In the genomic region with DNA sequence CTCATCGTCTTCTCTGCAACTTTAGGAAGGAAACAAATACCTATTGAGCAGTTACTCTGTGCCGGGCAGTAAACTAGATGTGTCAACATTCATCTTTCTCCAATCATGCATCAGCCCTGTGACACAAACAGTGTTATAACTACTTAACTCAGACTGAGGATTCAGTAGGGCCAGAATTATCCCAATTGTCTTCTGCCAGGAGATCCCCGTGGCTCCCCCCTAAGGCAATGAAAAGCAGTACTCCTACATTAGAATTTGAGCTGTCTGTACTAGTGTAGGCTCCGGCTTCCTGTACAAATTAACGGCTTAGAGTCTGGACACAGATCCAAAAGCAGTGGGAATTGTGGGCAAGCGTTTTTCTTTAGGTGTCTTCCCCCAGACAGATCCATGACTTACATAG, we compare ENCODE assay signal across 8 mouse cellular contexts. TPM values are rescaled to one million over a fixed set of nuclear protein-coding genes. Genes with fewer than 3 reads are reported as not detected.
DNase-seq lines count a peak whose midpoint lies in the region; ATAC-seq and TF ChIP-seq lines count a peak whose summit lies in the region.

No protein-coding gene starts in this region.

- H3K4me1 ChIP-seq in heart, embryonic 10.5 days, result peaks cover 17% of the 10 kb centered on the region
- peaks cover 0 to 22% of the 10 kb centered on the region in 2 experiments; a peak in 2 of 4 replicates for H3K4me1 ChIP-seq in CH12.LX (ENCODE audit: control insufficient read depth in 1 of 2, insufficient read depth in 2 of 2)
- peaks cover 17% of the 10 kb centered on the region for H3K4me1 ChIP-seq in hindbrain, embryonic 10.5 days (replicated peaks)
- peaks cover 17% of the 10 kb centered on the region for H3K4me1 ChIP-seq in liver, postnatal 0 days (ENCODE audit: insufficient read depth)

- ATAC-seq in liver, postnatal 0 days, result no peak

- H3K4me3 ChIP-seq in heart, embryonic 10.5 days, result peak overlapping the region; percentile 91
- H3K4me3 ChIP-seq in CH12.LX (replicated peaks in 1 of 3; ENCODE audit: low read depth in 2 of 3, low read length in 2 of 3, poor library complexity in 1 of 3), result peak overlapping the region in 2 of 3 experiments; percentile 92 to 100
- H3K4me3 ChIP-seq in hindbrain, embryonic 10.5 days, result peak overlapping the region; percentile 97
- H3K4me3 ChIP-seq in liver, postnatal 0 days (ENCODE audit: low read depth, low read length), result 0 out of 2 replicates have a peak overlapping the region, but pooled peaks have one; percentile 95

- no peaks in the 10 kb centered on the region for H3K9me3 ChIP-seq in heart, embryonic 10.5 days
- no peaks in the 10 kb centered on the region for H3K9me3 ChIP-seq in CH12.LX (replicated peaks; ENCODE audit: low read length)
- no peaks in the 10 kb centered on the region for H3K9me3 ChIP-seq in hindbrain, embryonic 10.5 days
- no peaks in the 10 kb centered on the region for H3K9me3 ChIP-seq in liver, postnatal 0 days (ENCODE audit: low read length)

- no peak overlapping the region; the same call in 1 of the 2 replicates for H3K27ac ChIP-seq in heart, embryonic 10.5 days
- H3K27ac ChIP-seq in CH12.LX (ENCODE audit: insufficient read depth, low read depth), result no peak overlapping the region
- H3K27ac ChIP-seq in hindbrain, embryonic 10.5 days, result no peak overlapping the region; the same call in 1 of the 2 replicates
- peak overlapping the region; percentile 95; the same call in 1 of the 2 replicates for H3K27ac ChIP-seq in liver, postnatal 0 days (ENCODE audit: low read depth)

- peak overlapping the region; percentile 99; the same call in 1 of the 2 replicates for H3K9ac ChIP-seq in CH12.LX (ENCODE audit: insufficient read depth, low read depth)
- peak overlapping the region; percentile 90; the same call in 1 of the 2 replicates for H3K9ac ChIP-seq in liver, postnatal 0 days (replicated peaks)

- TF ChIP-seq CTCF in CH12.LX (conservative IDR thresholded peaks at IDR 0.05 in 1 of 2, IDR thresholded peaks at IDR 0.05 in 1 of 2; ENCODE audit: low read depth in 2 of 2, low read length in 2 of 2), result no peak
- no peak for TF ChIP-seq CTCF in liver, postnatal 0 days (IDR thresholded peaks at IDR 0.05; ENCODE audit: low read depth)

- H3K79me2 ChIP-seq in CH12.LX (replicated peaks; ENCODE audit: control insufficient read depth, extremely low read depth, insufficient read depth, poor library complexity, severe bottlenecking), result peaks cover 45% of the 10 kb centered on the region

- no peaks in the 10 kb centered on the region for H3K27me3 ChIP-seq in heart, embryonic 10.5 days (ENCODE audit: insufficient read depth, poor library complexity, severe bottlenecking)
- H3K27me3 ChIP-seq in CH12.LX (replicated peaks), result no peaks in the 10 kb centered on the region
- H3K27me3 ChIP-seq in hindbrain, embryonic 10.5 days (ENCODE audit: insufficient read depth, poor library complexity, severe bottlenecking), result no peaks in the 10 kb centered on the region
- no peaks in the 10 kb centered on the region for H3K27me3 ChIP-seq in liver, postnatal 0 days (ENCODE audit: insufficient read depth, low read length)

- peak overlapping the region; percentile 78; the same call in 1 of the 2 replicates for H3K4me2 ChIP-seq in CH12.LX (ENCODE audit: insufficient read depth, low read depth, poor library complexity, severe bottlenecking)
- peak overlapping the region; percentile 89 for H3K4me2 ChIP-seq in liver, postnatal 0 days (ENCODE audit: low read depth, low read length)

- intact Hi-C loops in heart, postnatal 25 days (cut with DNase I), result no loop called here

- TF ChIP-seq EP300 in CH12.LX (IDR thresholded peaks at IDR 0.05; ENCODE audit: low read length), result no peak
- TF ChIP-seq EP300 in liver, postnatal 0 days (IDR thresholded peaks at IDR 0.05; ENCODE audit: low read depth), result no peak

- H3K36me3 ChIP-seq in heart, embryonic 10.5 days, result peaks cover 60% of the 10 kb centered on the region
- peaks cover 52 to 68% of the 10 kb centered on the region in 2 experiments for H3K36me3 ChIP-seq in CH12.LX (replicated peaks in 1 of 2; ENCODE audit: control insufficient read depth in 1 of 2, insufficient read depth in 1 of 2, low read length in 1 of 2)
- H3K36me3 ChIP-seq in hindbrain, embryonic 10.5 days, result peaks cover 65% of the 10 kb centered on the region
- peaks cover 39% of the 10 kb centered on the region for H3K36me3 ChIP-seq in liver, postnatal 0 days (replicated peaks; ENCODE audit: insufficient read depth, low read length)

- TF ChIP-seq RAD21 in CH12.LX (IDR thresholded peaks at IDR 0.05; ENCODE audit: low read depth, low read length), result no peak

- no peak for TF ChIP-seq POLR2A in CH12.LX (IDR thresholded peaks at IDR 0.05; ENCODE audit: low read depth, low read length)

- in situ Hi-C loops in CH12.LX (cut with MboI; ENCODE audit: low pct_ligation_motif_present, low pct_unique_long_range_greater_than_20kb, low sequenced_read_pairs), result loop anchor here (10.0 kb wide), 1 partner anchor 170 kb away; no protein-coding TSS in a partner anchor

- 75% methylated on average over 6 of the region's 6 CpGs for WGBS in heart, embryonic 10.5 days
- 77% methylated on average over 6 of the region's 6 CpGs for WGBS in hindbrain, embryonic 10.5 days
- 57% methylated on average over 6 of the region's 6 CpGs for WGBS in liver, postnatal 0 days (ENCODE audit: insufficient replicate concordance)

- dilution Hi-C loops in CH12.LX (cut with MboI; ENCODE audit: extremely low pct_ligation_motif_present, extremely low pct_unique_long_range_greater_than_20kb, low sequenced_read_pairs), result no loop called here

- no peak for DNase-seq in heart, embryonic 10.5 days (ENCODE audit: low spot score)
- no peak for DNase-seq in heart, postnatal 25 days (ENCODE audit: low spot score)
- no peak for DNase-seq in CH12.LX (ENCODE audit: extremely low read depth)
- DNase-seq in hindbrain, embryonic 10.5 days (ENCODE audit: low spot score), result no peak
- no peak for DNase-seq in liver, postnatal 0 days
- no peak for DNase-seq in cerebellum, postnatal 14 days
- DNase-seq in kidney, postnatal 10 days, result no peak
- no peak for DNase-seq in thymus, postnatal 4 days

TF ChIP-seq in CH12.LX, 34 proteins besides CTCF, POLR2A, EP300 and RAD21:
- no peak for TF ChIP-seq IRF4 (IDR thresholded peaks at IDR 0.05; ENCODE audit: low read depth, low read length)
- no peak for TF ChIP-seq USF2 (conservative IDR thresholded peaks at IDR 0.05; ENCODE audit: low read depth, low read length)
- TF ChIP-seq MAFK (IDR thresholded peaks at IDR 0.05; ENCODE audit: insufficient replicate concordance, low read length), result no peak
- TF ChIP-seq TCF12 (IDR thresholded peaks at IDR 0.05; ENCODE audit: low read depth, low read length), result no peak
- TF ChIP-seq ZNF384 (IDR thresholded peaks at IDR 0.05; ENCODE audit: low read depth, low read length), result no peak
- no peak for TF ChIP-seq ELF1 (IDR thresholded peaks at IDR 0.05; ENCODE audit: low read depth, low read length)
- no peak for TF ChIP-seq ZC3H11A (IDR thresholded peaks at IDR 0.05; ENCODE audit: low read depth, low read length)
- TF ChIP-seq POLR2AphosphoS2 (IDR thresholded peaks at IDR 0.05; ENCODE audit: low read depth, low read length), result no peak
- no peak for TF ChIP-seq HCFC1 (IDR thresholded peaks at IDR 0.05; ENCODE audit: low read depth, low read length)
- no peak for TF ChIP-seq RCOR1 (conservative IDR thresholded peaks at IDR 0.05; ENCODE audit: low read depth, low read length)
- no peak for TF ChIP-seq MAX (IDR thresholded peaks at IDR 0.05; ENCODE audit: low read length)
- no peak for TF ChIP-seq SMC3 (IDR thresholded peaks at IDR 0.05; ENCODE audit: low read depth, low read length)
- TF ChIP-seq PAX5 (IDR thresholded peaks at IDR 0.05; ENCODE audit: low read length), result no peak
- no peak for TF ChIP-seq E2F4 (IDR thresholded peaks at IDR 0.05; ENCODE audit: insufficient replicate concordance, low read depth, low read length)
- TF ChIP-seq KAT2A (IDR thresholded peaks at IDR 0.05; ENCODE audit: insufficient replicate concordance, low read length), result no peak

RNA-seq across cellular contexts. Expression of a gene that starts 1.1 kb away (rescaled TPM):
- polyA plus RNA-seq in heart, embryonic 10.5 days (2016; fragmentation: Nextera tagmentation; extraction: Ambion mirVana), result 96.5 and 128 TPM in 2 replicates
- total RNA-seq in heart, postnatal 25 days (2021), result 1 to 10 TPM; 4.5 to 4.7 TPM
- total RNA-seq in CH12.LX (2012; rRNA removed) (125 and 172 TPM in 2 replicates), CH12.LX (2014; rRNA removed) (156 and 167 TPM in 2 replicates)
- 111 and 119 TPM in 2 replicates for polyA plus RNA-seq in CH12.LX (2012; ENCODE audit: insufficient read length, low read depth)
- polyA plus RNA-seq in hindbrain, embryonic 10.5 days (2016; fragmentation: Nextera tagmentation; extraction: Ambion mirVana), result 135 and 181 TPM in 2 replicates
- 59.4 and 67.0 TPM in 2 replicates for polyA plus RNA-seq in liver, postnatal 0 days (2015; fragmentation: Nextera tagmentation; extraction: Ambion mirVana)

RNA-seq across cellular contexts. Expression of a gene that starts 1.2 kb away (rescaled TPM):
- polyA plus RNA-seq in heart, embryonic 10.5 days (2016; fragmentation: Nextera tagmentation; extraction: Ambion mirVana), result 384 and 400 TPM in 2 replicates
- total RNA-seq in heart, postnatal 25 days (2021), result 100 to 1,000 TPM; 172 to 178 TPM
- 344 and 357 TPM in 2 replicates for total RNA-seq in CH12.LX (2012; rRNA removed)
- total RNA-seq in CH12.LX (2014; rRNA removed), result 148 and 164 TPM in 2 replicates
- 179 and 253 TPM in 2 replicates for polyA plus RNA-seq in CH12.LX (2012; ENCODE audit: insufficient read length, low read depth)
- 387 and 389 TPM in 2 replicates for polyA plus RNA-seq in hindbrain, embryonic 10.5 days (2016; fragmentation: Nextera tagmentation; extraction: Ambion mirVana)
- polyA plus RNA-seq in liver, postnatal 0 days (2015; fragmentation: Nextera tagmentation; extraction: Ambion mirVana), result 183 and 195 TPM in 2 replicates

RNA-seq across cellular contexts. Expression of a gene that starts 22.4 kb away (rescaled TPM):
- polyA plus RNA-seq in heart, embryonic 10.5 days (2016; fragmentation: Nextera tagmentation; extraction: Ambion mirVana), result 76.6 and 89.6 TPM in 2 replicates
- 10 to 100 TPM; 20.2 to 23.7 TPM for total RNA-seq in heart, postnatal 25 days (2021)
- total RNA-seq in CH12.LX (2012; rRNA removed) (34.8 and 37.2 TPM in 2 replicates), CH12.LX (2014; rRNA removed) (30.5 and 30.6 TPM in 2 replicates)
- polyA plus RNA-seq in CH12.LX (2012; ENCODE audit: insufficient read length, low read depth), result 37.6 and 44.7 TPM in 2 replicates
- polyA plus RNA-seq in hindbrain, embryonic 10.5 days (2016; fragmentation: Nextera tagmentation; extraction: Ambion mirVana), result 162 and 170 TPM in 2 replicates
- 88.0 and 97.1 TPM in 2 replicates for polyA plus RNA-seq in liver, postnatal 0 days (2015; fragmentation: Nextera tagmentation; extraction: Ambion mirVana)

RNA-seq across cellular contexts. Expression of a gene that starts 35.5 kb away (rescaled TPM):
- polyA plus RNA-seq in heart, embryonic 10.5 days (2016; fragmentation: Nextera tagmentation; extraction: Ambion mirVana), result 17.4 and 30.6 TPM in 2 replicates
- 1 to 10 TPM; 4.5 to 6.8 TPM for total RNA-seq in heart, postnatal 25 days (2021)
- total RNA-seq in CH12.LX (2012; rRNA removed) (0.04 and 0.13 TPM in 2 replicates), CH12.LX (2014; rRNA removed) (not detected in 2 replicates)
- 0.10 and 0.11 TPM in 2 replicates for polyA plus RNA-seq in CH12.LX (2012; ENCODE audit: insufficient read length, low read depth)
- polyA plus RNA-seq in hindbrain, embryonic 10.5 days (2016; fragmentation: Nextera tagmentation; extraction: Ambion mirVana), result 2.1 and 2.7 TPM in 2 replicates
- polyA plus RNA-seq in liver, postnatal 0 days (2015; fragmentation: Nextera tagmentation; extraction: Ambion mirVana), result 2.1 and 2.5 TPM in 2 replicates
